ENCODE assay signal across 7 mouse cellular contexts in genomic region chr10:81432169-81432867, GRCm38 (mm10). TPM values are rescaled to one million over a fixed set of nuclear protein-coding genes. Genes with fewer than 3 reads are reported as not detected.
DNase-seq lines count a peak whose midpoint lies in the region; ATAC-seq lines count a peak whose summit lies in the region.

No protein-coding gene starts in this region.

- 61% methylated on average over 21 of the region's 21 CpGs for WGBS in forebrain, embryonic 13.5 days
- WGBS in midbrain, embryonic 11.5 days = 68% methylated on average over 21 of the region's 21 CpGs

- H3K9ac ChIP-seq in forebrain, embryonic 13.5 days = no peak overlapping the region
- H3K9ac ChIP-seq in midbrain, embryonic 11.5 days (ENCODE audit: low read length) = no peak overlapping the region

- H3K9me3 ChIP-seq in forebrain, embryonic 13.5 days (replicated peaks) = no peaks in the 10 kb centered on the region
- no peaks in the 10 kb centered on the region for H3K9me3 ChIP-seq in midbrain, embryonic 11.5 days (ENCODE audit: control insufficient read depth, low read length)

- H3K27me3 ChIP-seq in forebrain, embryonic 13.5 days = peaks cover 13% of the 10 kb centered on the region
- peaks cover 31% of the 10 kb centered on the region for H3K27me3 ChIP-seq in midbrain, embryonic 11.5 days (ENCODE audit: control insufficient read depth, insufficient read depth, low read length)

- ATAC-seq in forebrain, embryonic 13.5 days = peak; percentile 0
- peak; percentile 0; the same call in 1 of the 2 replicates for ATAC-seq in midbrain, embryonic 11.5 days (ENCODE audit: low FRiP score)

- peak overlapping the region; percentile 23; the same call in 1 of the 2 replicates for H3K4me3 ChIP-seq in forebrain, embryonic 13.5 days
- no peak overlapping the region for H3K4me3 ChIP-seq in midbrain, embryonic 11.5 days (ENCODE audit: low read depth, low read length)

- peaks cover 49% of the 10 kb centered on the region for H3K4me1 ChIP-seq in forebrain, embryonic 13.5 days
- peaks cover 5% of the 10 kb centered on the region for H3K4me1 ChIP-seq in midbrain, embryonic 11.5 days (ENCODE audit: control insufficient read depth, insufficient read depth, low read length)

- peak overlapping the region; percentile 58 for H3K4me2 ChIP-seq in forebrain, embryonic 13.5 days
- no peak overlapping the region for H3K4me2 ChIP-seq in midbrain, embryonic 11.5 days

- intact Hi-C loops in left cerebral cortex, postnatal 4 days (cut with DNase I) = no loop called here

- H3K27ac ChIP-seq in forebrain, embryonic 13.5 days = peak overlapping the region; percentile 19; the same call in 1 of the 2 replicates
- no peak overlapping the region for H3K27ac ChIP-seq in midbrain, embryonic 11.5 days (ENCODE audit: low read depth, low read length)

- DNase-seq in right cerebral cortex, postnatal 14 days = peak; percentile 23
- DNase-seq in right cerebral cortex, postnatal 36 days (ENCODE audit: low spot score in 2 of 2) = no peak
- DNase-seq in kidney, adult 11 months = peak; percentile 52
- DNase-seq in midbrain, embryonic 11.5 days (ENCODE audit: low spot score, missing footprints) = peak; percentile 78
- DNase-seq in frontal cortex, adult 2 months (ENCODE audit: extremely low spot score in 1 of 2, low spot score in 1 of 2) = no peak
- DNase-seq in left cerebral cortex, postnatal 4 days = no peak

- H3K36me3 ChIP-seq in forebrain, embryonic 13.5 days (ENCODE audit: poor library complexity, severe bottlenecking) = no peaks in the 10 kb centered on the region
- H3K36me3 ChIP-seq in midbrain, embryonic 11.5 days (ENCODE audit: control insufficient read depth, insufficient read depth, low read length) = no peaks in the 10 kb centered on the region

RNA-seq across cellular contexts. Expression of gene Nfic, which starts 23.1 kb away (rescaled TPM):
- 18.5 and 25.2 TPM in 2 replicates for polyA plus RNA-seq in forebrain, embryonic 13.5 days (2015; fragmentation: Nextera tagmentation; extraction: Ambion mirVana)
- polyA plus RNA-seq in midbrain, embryonic 11.5 days (2014; fragmentation: Nextera tagmentation; extraction: Ambion mirVana) = 6.6 and 6.9 TPM in 2 replicates
- 39.6 and 47.7 TPM in 2 replicates for polyA plus RNA-seq in frontal cortex, adult 2 months (2012; rRNA removed)
- total RNA-seq in left cerebral cortex, postnatal 4 days (2021) = 10 to 100 TPM; 29.5 to 31.1 TPM

RNA-seq across cellular contexts. Expression of gene Smim24, which starts 39.5 kb away (rescaled TPM):
- 1.8 TPM in 2 replicates for polyA plus RNA-seq in forebrain, embryonic 13.5 days (2015; fragmentation: Nextera tagmentation; extraction: Ambion mirVana)
- polyA plus RNA-seq in midbrain, embryonic 11.5 days (2014; fragmentation: Nextera tagmentation; extraction: Ambion mirVana) = 2.3 and 2.7 TPM in 2 replicates
- 3.6 and 4.5 TPM in 2 replicates for polyA plus RNA-seq in frontal cortex, adult 2 months (2012; rRNA removed)
- total RNA-seq in left cerebral cortex, postnatal 4 days (2021) = 1 to 10 TPM; 1.5 to 2.3 TPM

RNA-seq across cellular contexts. Expression of gene Gm48552, which starts 43.5 kb away (rescaled TPM):
- 2.1 and 2.3 TPM in 2 replicates for polyA plus RNA-seq in forebrain, embryonic 13.5 days (2015; fragmentation: Nextera tagmentation; extraction: Ambion mirVana)
- polyA plus RNA-seq in midbrain, embryonic 11.5 days (2014; fragmentation: Nextera tagmentation; extraction: Ambion mirVana) = 0.20 and 0.47 TPM in 2 replicates
- polyA plus RNA-seq in frontal cortex, adult 2 months (2012; rRNA removed) = 7.4 and 10.1 TPM in 2 replicates
- 1 to 10 TPM; 2.7 to 5.9 TPM for total RNA-seq in left cerebral cortex, postnatal 4 days (2021)

RNA-seq across cellular contexts. Expression of gene Gm48551, which starts 48.1 kb away (rescaled TPM):
- polyA plus RNA-seq in forebrain, embryonic 13.5 days (2015; fragmentation: Nextera tagmentation; extraction: Ambion mirVana) = 4.2 and 5.8 TPM in 2 replicates
- 2.7 and 2.9 TPM in 2 replicates for polyA plus RNA-seq in midbrain, embryonic 11.5 days (2014; fragmentation: Nextera tagmentation; extraction: Ambion mirVana)
- 6.9 and 8.9 TPM in 2 replicates for polyA plus RNA-seq in frontal cortex, adult 2 months (2012; rRNA removed)
- total RNA-seq in left cerebral cortex, postnatal 4 days (2021) = 1 to 10 TPM; 3.7 to 4.4 TPM

RNA-seq across cellular contexts. Expression of gene Dohh, which starts 48.1 kb away (rescaled TPM):
- 76.7 and 87.3 TPM in 2 replicates for polyA plus RNA-seq in forebrain, embryonic 13.5 days (2015; fragmentation: Nextera tagmentation; extraction: Ambion mirVana)
- 43.3 and 53.7 TPM in 2 replicates for polyA plus RNA-seq in midbrain, embryonic 11.5 days (2014; fragmentation: Nextera tagmentation; extraction: Ambion mirVana)
- polyA plus RNA-seq in frontal cortex, adult 2 months (2012; rRNA removed) = 92.2 and 105 TPM in 2 replicates
- 10 to 100 TPM; 58.8 to 61.5 TPM for total RNA-seq in left cerebral cortex, postnatal 4 days (2021)

Comparison
In these comparisons a context has a peak if more than half of its experiments do, and no peak if none do; other contexts are left out.
1. DNase-seq: peak in right cerebral cortex, postnatal 14 days (single experiment), kidney, adult 11 months (single experiment) and midbrain, embryonic 11.5 days (single experiment); none in right cerebral cortex, postnatal 36 days (0 of 2), frontal cortex, adult 2 months (0 of 2) and left cerebral cortex, postnatal 4 days (single experiment).